Mouse (Mus musculus): Measurements from ENCODE around the gene S100a7a. TPM values are rescaled to one million over a fixed set of nuclear protein-coding genes. Genes with fewer than 3 reads are reported as not detected.

S100a7a gene
- total RNA-seq, 2 experiments from 2014 or later, result 0.17 TPM; not detected in 1

DNA sequence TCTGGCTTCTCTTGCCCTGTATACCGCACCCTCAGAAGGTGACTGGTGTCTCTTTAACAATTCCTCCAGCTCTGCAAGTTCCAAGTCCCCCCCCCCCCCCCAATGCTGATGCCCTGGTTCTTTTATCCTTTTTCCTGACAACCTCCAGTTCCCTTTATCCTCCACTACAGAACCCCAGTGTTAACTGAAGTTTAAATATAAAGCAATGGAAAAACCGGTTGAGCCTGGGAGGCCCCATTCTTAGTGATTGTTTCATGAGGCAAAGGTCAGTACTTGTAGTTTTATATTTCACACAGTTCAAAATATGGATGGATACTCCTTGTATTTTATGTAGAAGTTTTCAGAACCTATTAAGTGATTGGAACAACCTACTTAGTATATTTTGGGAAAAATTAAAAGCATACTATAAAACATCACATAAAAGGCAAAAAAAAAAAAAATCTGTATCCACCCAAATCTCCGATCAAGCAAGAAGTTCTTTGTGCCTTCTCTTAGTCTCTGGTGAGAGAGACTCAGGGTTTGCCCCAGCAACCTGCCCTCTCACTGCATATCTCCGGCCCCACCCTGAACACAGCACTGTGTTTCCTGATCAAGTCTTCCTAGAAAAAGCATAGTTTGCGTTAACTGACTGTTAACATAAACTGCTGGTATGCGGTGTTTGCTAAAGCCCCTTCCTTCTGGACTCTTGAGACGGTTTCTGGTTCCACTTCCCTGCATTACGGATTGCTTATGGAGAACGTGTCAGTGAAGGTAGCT is 27.4 kb upstream of the S100a7a start:
- intact Hi-C loops (cut with DNase I), result no loop called here
- no peak for DNase-seq

DNA sequence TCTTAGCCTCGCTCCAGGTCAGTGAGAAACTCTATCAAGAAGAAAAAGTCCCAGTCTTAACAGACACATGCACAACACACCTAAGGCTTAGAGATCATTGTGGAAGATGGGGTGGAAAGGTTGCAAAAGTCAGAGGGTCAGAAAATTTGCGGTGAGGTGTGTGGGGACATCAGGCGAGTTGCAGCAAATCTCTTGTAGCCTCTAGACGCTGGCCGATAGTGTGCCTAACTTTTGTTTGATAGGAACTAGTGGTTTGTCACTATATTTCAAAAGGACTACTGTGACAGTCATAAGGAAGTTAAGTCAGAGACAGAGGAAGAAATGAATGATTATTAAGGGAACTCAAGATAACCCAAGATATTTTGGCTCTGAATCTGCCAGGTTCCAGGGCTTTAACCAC is 26.5 kb upstream of the S100a7a start:
- intact Hi-C loops (cut with DNase I), result no loop called here

DNA sequence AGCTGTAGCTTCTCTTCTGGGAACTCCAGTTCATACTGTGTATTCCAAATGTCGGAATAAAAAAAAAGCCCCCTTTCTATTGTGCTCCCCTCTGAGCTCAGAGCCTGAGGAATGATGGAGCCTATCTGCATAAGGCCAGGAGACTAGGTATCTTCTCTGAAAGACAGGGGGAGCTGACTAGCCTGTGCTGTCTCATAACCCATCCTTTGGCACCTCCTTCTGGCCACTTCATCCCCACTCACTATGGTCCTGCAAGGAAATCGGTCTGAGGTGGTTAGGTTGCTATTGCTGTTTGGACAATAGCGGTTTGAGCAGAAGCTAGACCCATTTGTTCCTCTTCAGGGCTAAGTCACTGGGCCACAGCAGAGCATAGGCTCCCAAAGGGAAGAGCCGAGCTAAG is 26.0 kb upstream of the S100a7a start:
- intact Hi-C loops (cut with DNase I), result no loop called here
- DNase-seq, result no peak

More for the DNA sequence above, 26.5 kb upstream of the S100a7a start:
- DNase-seq, result no peak

DNA sequence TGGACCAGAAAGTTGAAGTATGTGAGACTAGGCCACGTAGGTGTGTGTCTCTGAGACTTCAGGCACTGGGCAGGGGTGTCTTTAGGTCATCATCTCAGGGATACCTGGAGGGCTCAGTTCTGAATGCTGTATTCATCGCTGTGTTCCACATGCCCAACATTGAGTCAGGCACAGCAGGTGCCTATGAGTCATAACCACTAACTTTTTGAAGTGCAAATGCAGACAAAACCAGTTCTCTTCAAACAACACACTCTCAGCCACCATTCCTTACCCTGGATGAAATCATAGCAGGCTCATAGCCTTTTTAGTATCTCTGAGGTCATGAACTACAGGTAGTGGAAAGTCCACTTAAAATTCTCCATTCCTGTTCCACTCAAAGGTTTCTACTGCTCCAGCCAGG is 24.5 kb upstream of the S100a7a start:
- intact Hi-C loops (cut with DNase I), result no loop called here
- DNase-seq, result no peak

DNA sequence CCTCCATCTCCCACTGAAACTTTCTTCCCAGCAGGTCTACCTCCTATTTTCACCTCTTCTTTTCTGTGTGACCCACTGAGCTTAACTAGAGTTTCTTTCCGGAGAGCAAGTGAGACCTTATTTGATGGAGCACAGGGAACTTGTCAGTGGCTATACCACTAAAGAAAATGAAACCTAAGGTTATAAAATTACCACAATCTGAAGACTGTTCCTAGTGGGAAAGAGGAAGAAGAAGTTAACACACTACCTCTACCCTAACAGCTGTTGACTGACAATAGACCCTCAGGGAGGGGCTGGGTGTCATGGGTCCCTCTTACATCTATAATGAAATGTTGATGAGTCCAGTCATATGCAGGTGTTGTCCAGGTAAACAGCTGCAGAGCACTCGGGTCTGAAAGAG is 21.8 kb upstream of the S100a7a start:
- no peak for DNase-seq
- intact Hi-C loops (cut with DNase I), result no loop called here

DNA sequence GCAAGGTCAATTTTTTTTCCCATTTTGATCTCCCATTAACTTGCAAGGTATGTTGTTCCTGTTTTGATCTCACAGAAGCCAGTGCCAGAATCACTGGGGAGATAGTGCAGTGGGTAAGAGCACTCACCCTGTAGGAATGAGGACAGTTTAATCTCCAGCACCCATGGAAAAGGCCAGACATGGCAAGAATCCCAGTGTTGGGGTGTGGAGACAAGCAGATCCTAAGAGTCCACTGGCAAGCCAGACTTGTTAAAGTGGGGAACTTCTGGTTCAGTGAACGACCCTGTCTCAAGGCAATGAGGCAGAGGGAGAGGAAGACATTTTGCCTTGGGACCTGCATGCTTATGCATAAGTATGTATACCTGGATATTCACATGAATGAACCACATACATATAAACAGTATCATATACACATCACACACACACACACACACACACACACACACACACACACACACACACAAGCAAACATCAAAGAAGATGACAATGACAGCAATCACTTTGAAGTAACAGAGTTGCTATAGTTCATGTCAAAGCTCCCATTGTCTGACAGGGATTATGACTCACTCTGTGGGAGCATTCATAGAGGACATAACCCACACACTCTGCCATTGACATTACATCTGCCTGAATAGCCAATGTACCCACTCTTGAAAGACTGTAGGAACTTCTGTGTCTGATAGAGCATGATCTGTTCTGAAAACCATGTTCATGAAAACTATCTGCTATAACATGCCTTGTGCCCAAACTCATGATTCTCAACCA is 15.1 kb upstream of the S100a7a start:
- DNase-seq, result no peak
- intact Hi-C loops (cut with DNase I), result no loop called here

DNA sequence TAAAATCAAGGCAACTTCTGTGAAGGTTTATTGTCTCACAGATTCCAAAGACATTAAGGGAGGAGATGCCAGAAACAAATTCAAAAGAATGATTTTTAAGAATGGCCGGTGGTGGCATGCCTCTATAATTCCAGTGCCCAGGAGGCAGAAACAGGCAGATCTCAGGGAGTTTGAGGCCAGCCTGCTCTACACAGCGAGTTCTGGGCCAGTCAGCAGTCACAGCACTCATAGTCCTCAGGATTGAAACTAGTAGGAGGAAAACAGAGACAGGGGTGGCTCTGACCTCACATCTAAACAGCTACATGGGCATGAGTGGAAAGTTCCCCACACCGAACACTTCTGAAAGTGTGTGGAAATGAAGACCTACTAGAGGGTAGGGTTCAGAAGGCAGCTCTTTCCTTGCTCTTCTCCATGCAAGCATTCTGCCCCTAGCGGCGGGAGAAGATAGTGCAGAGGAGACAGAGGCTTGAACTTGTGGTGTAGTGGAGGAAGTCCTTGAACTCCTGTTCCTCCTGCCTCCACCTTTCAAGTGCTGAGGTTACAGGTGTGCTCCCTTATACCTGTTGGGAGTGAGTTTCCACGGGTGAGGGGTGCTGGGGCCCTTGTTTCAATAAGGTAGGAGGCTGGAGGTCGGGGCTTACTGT is 14.2 kb upstream of the S100a7a start:
- peak; percentile 15 to 39 for DNase-seq
- intact Hi-C loops (cut with DNase I), result no loop called here

DNA sequence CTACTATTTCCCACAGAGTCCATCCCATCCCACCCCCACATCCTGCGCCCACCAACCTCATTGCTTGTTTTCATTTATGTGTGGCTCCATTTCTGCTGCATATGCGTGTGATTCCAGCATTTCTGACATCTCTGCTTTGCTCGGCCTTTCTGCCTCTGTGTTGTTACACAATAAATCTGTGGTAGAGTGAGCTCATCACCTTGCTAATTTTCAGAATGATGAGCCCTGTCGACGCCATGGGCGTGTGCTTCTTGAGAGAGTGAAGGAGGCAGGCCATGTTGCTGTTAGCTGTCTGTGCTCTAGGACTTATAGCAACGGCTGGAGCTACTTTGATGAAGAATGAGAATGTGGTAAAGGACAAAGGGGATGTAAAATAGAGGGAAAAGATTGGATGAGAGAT is 12.8 kb upstream of the S100a7a start:
- intact Hi-C loops (cut with DNase I), result no loop called here
- no peak for DNase-seq

DNA sequence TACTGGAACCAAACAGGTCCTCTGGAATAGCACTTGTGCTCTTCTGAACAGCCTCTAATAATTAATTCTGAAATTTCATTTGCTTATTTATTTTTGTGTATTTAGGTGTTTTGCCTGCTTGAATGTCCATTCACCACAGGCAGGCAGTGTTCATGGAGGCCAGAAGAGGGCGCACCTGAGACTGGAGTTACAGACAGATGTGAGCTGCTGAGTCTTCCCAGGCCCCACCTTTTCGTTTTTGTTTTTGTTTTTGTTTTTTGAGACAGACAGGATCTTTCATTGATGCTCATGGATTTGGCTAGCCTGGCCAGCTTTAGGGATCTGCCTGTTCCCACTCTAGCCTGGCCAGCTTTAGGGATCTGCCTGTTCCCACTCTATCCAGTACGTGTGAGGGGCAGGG is 9.6 kb upstream of the S100a7a start:
- intact Hi-C loops (cut with DNase I), result no loop called here

DNA sequence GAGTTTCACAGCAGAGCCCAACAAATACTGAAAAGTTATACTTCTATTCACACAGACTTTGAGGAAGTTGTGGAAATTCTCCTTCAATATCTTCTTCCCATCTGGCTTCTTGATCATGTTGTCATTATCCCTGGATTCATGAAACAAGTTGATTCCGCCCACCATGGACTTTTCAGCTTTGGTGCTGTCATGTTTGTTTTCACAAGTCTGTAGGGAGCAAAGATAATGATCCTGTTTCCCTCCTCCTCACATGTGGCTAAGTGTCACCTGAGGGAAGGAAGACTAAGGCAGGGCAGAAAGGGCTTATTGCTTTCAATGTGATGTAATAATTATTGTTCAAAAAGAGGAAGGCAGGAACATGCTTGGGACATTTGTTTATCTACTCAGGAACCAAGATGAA is 6.5 kb upstream of the S100a7a start:
- intact Hi-C loops (cut with DNase I), result no loop called here
- no peak for DNase-seq

More for the DNA sequence above, 9.6 kb upstream of the S100a7a start:
- DNase-seq, result peak; percentile 52 to 66

DNA sequence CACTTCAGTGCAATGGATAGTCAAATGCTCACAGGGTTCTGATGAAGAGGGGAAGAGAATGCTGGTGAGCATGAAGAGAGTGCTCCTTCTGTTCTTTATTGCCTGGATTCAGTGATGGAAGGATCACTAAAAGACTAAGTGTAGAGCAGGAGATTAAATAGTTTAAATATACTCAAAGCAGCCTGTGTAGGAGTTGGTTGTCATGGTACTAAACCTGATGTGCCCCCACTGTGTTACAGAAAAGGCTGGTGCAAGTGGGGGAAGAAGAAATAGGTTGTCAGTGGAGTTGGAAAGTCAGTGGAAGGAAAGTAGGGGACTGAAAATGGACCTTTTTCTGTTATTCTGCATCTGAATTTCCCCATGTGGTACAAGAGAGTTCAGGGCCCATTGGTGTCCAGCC is 4.8 kb upstream of the S100a7a start:
- intact Hi-C loops (cut with DNase I), result no loop called here
- no peak for DNase-seq

DNA sequence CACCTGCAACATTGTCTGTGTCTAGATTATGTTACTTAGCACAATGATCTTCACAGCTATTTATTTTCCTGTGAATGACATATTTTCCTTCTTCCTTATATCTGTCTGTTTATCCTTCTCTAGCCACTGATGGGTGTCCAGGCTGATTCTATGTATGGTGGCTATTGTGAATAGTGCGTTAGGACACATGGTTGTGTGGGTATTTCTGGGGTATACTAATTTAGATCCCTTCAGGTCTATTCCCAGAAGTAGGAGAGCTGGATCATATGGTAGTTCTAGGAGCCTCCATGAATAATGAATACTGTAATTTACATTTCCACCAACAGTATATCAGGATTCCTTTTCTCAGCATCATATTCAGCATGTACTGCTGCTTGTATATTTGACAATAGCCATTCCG is 4.0 kb upstream of the S100a7a start:
- DNase-seq, result no peak
- intact Hi-C loops (cut with DNase I), result loop anchor here (5.0 to 10.0 kb wide), 3 partner anchors 33 to 235 kb away; no protein-coding TSS in a partner anchor

DNA sequence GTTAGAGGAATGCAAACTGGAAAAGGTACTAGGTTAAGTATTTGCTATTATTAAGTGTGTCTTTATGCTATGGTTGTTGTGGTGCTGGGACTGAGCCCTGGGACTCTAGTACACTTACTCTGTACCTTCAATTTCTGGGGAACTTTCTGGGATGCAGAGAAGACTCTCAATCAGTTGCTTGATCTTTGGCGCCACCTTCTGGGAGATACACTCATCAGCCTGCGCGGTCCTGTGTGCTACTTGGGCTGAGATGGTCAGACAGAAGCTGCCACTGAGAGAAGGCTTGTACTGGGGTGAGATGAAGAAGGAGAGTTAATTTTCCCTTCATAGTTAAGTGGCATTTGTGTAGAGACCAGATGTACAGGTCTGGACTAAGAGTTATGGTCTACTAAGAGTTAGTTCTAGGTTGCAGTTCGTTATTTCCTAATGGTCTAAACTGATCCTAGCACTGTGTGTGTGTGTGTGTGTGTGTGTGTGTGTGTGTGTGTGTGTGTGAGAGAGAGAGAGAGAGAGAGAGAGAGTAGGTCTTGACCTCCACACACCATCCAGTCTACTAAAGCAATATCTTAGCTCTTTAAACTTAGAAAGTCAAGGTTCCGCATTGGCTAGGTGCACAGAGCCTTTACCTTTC is 824 bp upstream of the S100a7a start:
- peak; percentile 71 to 82 for DNase-seq
- intact Hi-C loops (cut with DNase I), result loop anchor here (5.0 to 10.0 kb wide), 3 partner anchors 36 to 238 kb away; no protein-coding TSS in a partner anchor

DNA sequence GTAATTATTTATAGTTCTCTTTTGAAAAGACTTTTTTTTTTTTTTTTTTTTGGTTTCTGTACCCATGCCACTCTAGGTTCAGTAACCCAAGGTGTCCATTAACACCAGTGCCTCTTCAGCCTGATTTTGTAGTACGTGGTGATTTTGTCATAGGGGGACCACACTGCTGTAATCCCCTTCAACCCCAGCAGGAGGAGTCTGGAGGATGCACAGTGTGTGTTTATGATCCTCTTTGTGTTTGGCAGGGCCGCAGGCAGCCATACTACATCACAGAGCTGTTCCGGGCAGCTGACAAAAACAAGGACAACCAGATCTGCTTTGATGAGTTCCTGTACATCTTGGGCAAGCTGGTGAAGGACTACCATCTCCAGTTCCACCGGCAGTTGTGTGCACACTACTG is 3.6 kb downstream of the S100a7a start:
- intact Hi-C loops (cut with DNase I), result loop anchor here (10.0 kb wide), 1 partner anchor 243 kb away; no protein-coding TSS in a partner anchor
- DNase-seq, result no peak

DNA sequence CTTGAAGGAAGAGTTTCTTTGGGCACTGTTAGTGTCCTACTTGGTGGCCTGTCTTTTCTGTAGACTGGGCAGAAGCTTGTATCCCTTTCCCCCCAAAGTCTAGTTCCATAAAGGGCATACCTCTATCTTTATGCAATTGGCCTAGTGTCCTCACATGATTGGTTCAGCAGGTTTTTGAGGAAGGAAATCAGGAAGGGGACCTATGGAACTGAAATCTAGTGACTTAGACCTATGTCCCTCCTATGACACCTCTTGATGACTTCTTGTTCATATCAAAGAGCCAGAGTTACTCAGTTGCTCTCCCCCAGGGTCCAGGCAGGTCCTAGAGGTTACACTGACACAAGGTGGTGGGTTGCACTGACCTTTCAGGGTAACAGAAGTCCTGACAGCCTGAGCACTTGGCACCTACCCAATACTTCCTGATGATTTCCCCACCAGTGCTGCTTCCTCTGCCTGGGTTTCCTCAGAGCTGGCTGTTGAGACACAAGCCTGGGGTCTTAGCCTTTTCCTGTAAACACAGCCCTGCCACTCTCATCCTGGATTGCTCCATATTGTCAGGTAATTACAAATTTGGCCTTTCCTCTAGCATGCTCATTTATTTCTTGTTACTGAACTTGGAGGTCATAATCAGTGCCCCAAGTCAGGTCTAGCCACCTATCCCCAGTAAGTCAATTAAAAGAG is 5.7 kb downstream of the S100a7a start:
- no peak for DNase-seq
- intact Hi-C loops (cut with DNase I), result loop anchor here (5.0 to 10.0 kb wide), 2 partner anchors 48 to 245 kb away; no protein-coding TSS in a partner anchor

DNA sequence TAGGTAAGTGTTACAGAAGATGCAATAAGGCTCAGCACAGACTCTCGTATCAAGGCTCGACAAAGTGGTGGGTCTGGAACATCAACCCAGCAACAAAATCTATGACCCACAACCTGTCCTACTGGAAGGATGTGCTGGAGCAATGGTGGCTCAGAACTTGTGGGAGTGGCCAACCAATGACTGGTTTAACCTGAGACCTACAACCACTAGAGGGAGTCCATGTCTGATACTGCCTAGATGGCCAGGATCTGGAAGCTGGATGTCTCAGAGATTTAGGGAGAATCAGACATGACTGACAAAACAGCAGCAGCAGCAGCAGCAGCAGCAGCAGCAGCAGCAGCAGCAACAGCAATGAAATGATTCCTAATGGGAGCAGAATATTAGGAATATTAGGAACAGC is 10.4 kb downstream of the S100a7a start:
- intact Hi-C loops (cut with DNase I), result loop anchor here (5.0 kb wide), 1 partner anchor 43 kb away; no protein-coding TSS in a partner anchor
- peak in 1 of 2 experiments; percentile 11 for DNase-seq

DNA sequence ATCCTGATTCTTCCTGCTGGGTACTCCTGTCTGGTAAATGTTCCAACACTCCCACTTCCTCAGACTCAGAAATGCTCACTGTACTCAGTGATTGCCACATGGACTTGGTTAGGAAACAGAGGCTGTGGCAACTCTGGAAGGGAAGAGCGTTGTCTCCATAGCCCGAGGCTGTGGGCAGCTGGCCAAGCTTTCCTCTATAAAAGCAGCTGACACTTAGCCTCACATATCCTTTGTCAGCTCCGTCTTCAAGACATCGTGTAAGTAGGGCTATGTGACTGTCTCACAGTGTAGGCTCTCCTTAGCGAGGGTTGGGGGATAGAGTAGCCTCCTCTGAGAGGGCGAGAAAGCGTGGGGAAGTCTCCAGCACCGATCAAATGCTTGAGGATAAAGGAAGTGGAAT is 15.0 kb downstream of the S100a7a start, which contains the start of gene S100a8:
Gene S100a8 (plus strand): TSS at position 133 of the 400 bp plus-strand sequence.
- peak; percentile 6 to 15 for DNase-seq
- intact Hi-C loops (cut with DNase I), result no loop called here

DNA sequence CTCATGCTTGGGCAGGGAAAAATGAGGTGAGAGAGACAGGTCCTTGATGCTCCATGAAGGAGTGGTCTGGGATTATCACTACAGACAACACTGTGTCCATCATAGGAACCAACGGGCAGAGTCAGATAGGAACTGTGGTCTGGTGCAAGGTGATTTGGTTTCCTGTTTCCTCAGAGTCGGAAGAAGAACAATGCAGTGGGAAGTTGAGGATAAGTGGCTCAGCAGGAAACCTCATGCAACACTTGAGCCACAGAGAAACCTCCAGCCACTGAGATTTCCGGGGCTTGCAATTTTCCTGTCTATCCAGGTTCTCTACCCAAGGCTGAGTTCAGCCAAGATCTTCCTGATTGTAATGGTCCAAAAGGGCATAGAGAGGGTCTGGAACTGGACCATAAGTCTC is 24.8 kb downstream of the S100a7a start:
- no peak for DNase-seq
- intact Hi-C loops (cut with DNase I), result no loop called here

DNA sequence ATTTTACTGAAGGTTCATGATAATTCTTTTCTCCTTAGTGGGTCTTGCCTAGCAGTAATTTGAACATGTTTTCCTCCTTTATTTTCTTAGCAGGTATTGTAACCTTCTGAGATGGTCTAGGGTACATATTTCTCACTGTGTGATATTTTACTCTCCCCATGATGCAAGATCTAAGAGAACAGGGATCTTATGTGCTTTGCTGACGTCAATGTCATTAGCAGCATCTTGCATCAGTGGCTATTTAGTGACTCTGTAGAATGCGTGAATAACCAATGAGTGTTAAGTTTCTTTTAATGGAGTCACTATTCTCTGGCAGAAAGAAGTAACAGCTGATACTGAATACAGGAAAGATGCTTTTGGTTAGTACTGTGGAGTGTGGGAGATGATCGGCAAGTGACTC is 30.1 kb downstream of the S100a7a start:
- intact Hi-C loops (cut with DNase I), result no loop called here
- DNase-seq, result no peak

DNA sequence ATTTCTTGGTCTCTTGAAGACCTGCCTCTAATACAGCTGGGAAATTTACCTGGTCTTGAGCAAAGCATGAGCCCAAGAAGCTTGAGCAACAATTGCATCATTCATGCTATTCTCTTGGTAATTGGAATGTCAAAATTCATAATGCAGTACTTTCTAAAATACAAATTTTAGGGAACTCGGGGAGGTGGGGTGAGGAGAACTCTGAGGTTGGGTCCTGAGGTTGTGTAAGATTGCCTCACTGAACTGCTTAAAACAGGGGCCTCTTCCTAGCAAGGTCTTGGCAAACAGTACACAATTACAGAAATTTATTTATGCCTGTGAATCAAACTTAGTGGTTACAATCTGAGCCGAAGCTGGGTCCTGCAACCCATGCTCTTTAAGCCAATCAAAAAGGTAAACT is 33.0 kb downstream of the S100a7a start:
- no peak for DNase-seq
- intact Hi-C loops (cut with DNase I), result no loop called here
